Mouse (Mus musculus): ENCODE results near the gene Trim42.

DNA sequence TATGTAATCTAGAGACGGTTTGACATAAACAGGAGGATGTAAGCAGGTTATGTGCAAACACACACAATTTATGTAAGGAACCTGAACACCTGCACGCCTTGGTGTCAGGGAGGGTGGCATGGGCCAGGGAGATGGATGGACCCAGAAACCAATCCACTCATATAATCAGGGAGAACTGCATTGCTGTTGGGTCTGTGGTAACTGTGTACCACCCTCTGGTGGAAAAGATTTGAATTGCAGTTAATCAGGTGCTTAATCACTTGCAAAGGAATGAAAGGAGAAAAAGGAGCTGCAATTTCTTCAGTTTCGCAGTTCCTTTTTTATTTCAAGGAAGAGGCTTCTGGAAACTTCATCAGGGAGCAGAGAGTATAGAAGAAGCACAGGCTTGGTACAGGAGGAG, 46.9 kb downstream of the Trim42 start:
- TF ChIP-seq CTCF (IDR thresholded peaks at IDR 0.05; ENCODE audit: low read depth) (peak; percentile 62), EP300 (IDR thresholded peaks at IDR 0.05; ENCODE audit: low read depth) (no peak)
